Mouse (Mus musculus): ENCODE measurements around the gene Apc2. TPM values are rescaled to one million over a fixed set of nuclear protein-coding genes. Genes with fewer than 3 reads are reported as not detected.

Apc2 gene
- polyA plus RNA-seq, 1 experiment: 4.1 TPM

- peaks cover 10% of the 10 kb centered on the region for H3K4me1 ChIP-seq (ENCODE audit: control insufficient read depth, insufficient read depth, low read length)
- under 1% methylated on average over 46 of the region's 46 CpGs for WGBS
- H3K4me3 ChIP-seq (replicated peaks; ENCODE audit: extremely low read depth, low read depth, low read length): peak overlapping the region; percentile 66
- DNase-seq: peak; percentile 83
- no peak for TF ChIP-seq CTCF (IDR thresholded peaks at IDR 0.05; ENCODE audit: insufficient read depth, low read length)
- 0 out of 2 replicates have a peak, but pooled peaks have one; percentile 25 for TF ChIP-seq POLR2A (IDR thresholded peaks at IDR 0.05; ENCODE audit: borderline replicate concordance, extremely low read depth, low read depth, low read length)
These were observed 27.7 kb downstream of the Apc2 start for GRCm38 (mm10) chr10:80323261-80324119.

GRCm38 (mm10) chr10:80324120-80325037 lies 28.6 kb downstream of the Apc2 start:
- TF ChIP-seq CTCF (IDR thresholded peaks at IDR 0.05; ENCODE audit: insufficient read depth, low read length) (no peak), POLR2A (IDR thresholded peaks at IDR 0.05; ENCODE audit: borderline replicate concordance, extremely low read depth, low read depth, low read length) (no peak)
- 78% methylated on average over 17 of the region's 17 CpGs for WGBS
- Histone ChIP-seq H3K4me1 (ENCODE audit: control insufficient read depth, insufficient read depth, low read length) (peaks cover 9% of the 10 kb centered on the region), H3K4me3 (replicated peaks; ENCODE audit: extremely low read depth, low read depth, low read length) (no peak overlapping the region)
- no peak for DNase-seq

GRCm38 (mm10) chr10:80325045-80325444 lies 29.3 kb downstream of the Apc2 start:
- TF ChIP-seq CTCF (IDR thresholded peaks at IDR 0.05; ENCODE audit: insufficient read depth, low read length) (no peak), POLR2A (IDR thresholded peaks at IDR 0.05; ENCODE audit: borderline replicate concordance, extremely low read depth, low read depth, low read length) (no peak)
- Histone ChIP-seq H3K4me3 (replicated peaks; ENCODE audit: extremely low read depth, low read depth, low read length) (no peak overlapping the region), H3K4me1 (ENCODE audit: control insufficient read depth, insufficient read depth, low read length) (peaks cover 5% of the 10 kb centered on the region)
- 85% methylated on average over 21 of the region's 21 CpGs for WGBS
- no peak for DNase-seq

GRCm38 (mm10) chr10:80329273-80330081 lies 33.7 kb downstream of the Apc2 start, which contains the start of the genes Pcsk4 and Reep6:
TSS of gene Pcsk4 (minus strand) at chr10:80329498.
TSS of gene Reep6 (plus strand) at chr10:80329953.
- DNase-seq: peak; percentile 92
- TF ChIP-seq POLR2A (IDR thresholded peaks at IDR 0.05; ENCODE audit: borderline replicate concordance, extremely low read depth, low read depth, low read length): no peak
- TF ChIP-seq CTCF (IDR thresholded peaks at IDR 0.05; ENCODE audit: insufficient read depth, low read length): no peak
- Histone ChIP-seq H3K4me3 (replicated peaks; ENCODE audit: extremely low read depth, low read depth, low read length) (peak within 1 kb of the TSS; percentile 58), H3K4me1 (ENCODE audit: control insufficient read depth, insufficient read depth, low read length) (peaks cover 4% of the 10 kb centered on the region)
- 5% methylated on average over 36 of the region's 36 CpGs for WGBS

- TF ChIP-seq POLR2A (IDR thresholded peaks at IDR 0.05; ENCODE audit: borderline replicate concordance, extremely low read depth, low read depth, low read length) (no peak), CTCF (IDR thresholded peaks at IDR 0.05; ENCODE audit: insufficient read depth, low read length) (no peak)
- peaks cover 4% of the 10 kb centered on the region for H3K4me1 ChIP-seq (ENCODE audit: control insufficient read depth, insufficient read depth, low read length)
- H3K4me3 ChIP-seq (replicated peaks; ENCODE audit: extremely low read depth, low read depth, low read length): peak overlapping the region; percentile 58
- 3% methylated on average over 40 of the region's 41 CpGs for WGBS
- DNase-seq: no peak
These were observed 34.3 kb downstream of the Apc2 start for GRCm38 (mm10) chr10:80330084-80330483.

GRCm38 (mm10) chr10:80330888-80331287 lies 35.1 kb downstream of the Apc2 start:
- 53% methylated on average over 2 of the region's 2 CpGs for WGBS
- TF ChIP-seq POLR2A (IDR thresholded peaks at IDR 0.05; ENCODE audit: borderline replicate concordance, extremely low read depth, low read depth, low read length) (no peak), CTCF (IDR thresholded peaks at IDR 0.05; ENCODE audit: insufficient read depth, low read length) (no peak)
- Histone ChIP-seq H3K4me1 (ENCODE audit: control insufficient read depth, insufficient read depth, low read length) (peaks cover 4% of the 10 kb centered on the region), H3K4me3 (replicated peaks; ENCODE audit: extremely low read depth, low read depth, low read length) (no peak overlapping the region)
- DNase-seq: no peak

- H3K4me1 ChIP-seq (ENCODE audit: control insufficient read depth, insufficient read depth, low read length): peaks cover 4% of the 10 kb centered on the region
- TF ChIP-seq CTCF (IDR thresholded peaks at IDR 0.05; ENCODE audit: insufficient read depth, low read length): no peak
- TF ChIP-seq POLR2A (IDR thresholded peaks at IDR 0.05; ENCODE audit: borderline replicate concordance, extremely low read depth, low read depth, low read length): no peak
- no peak for DNase-seq
- WGBS: 52% methylated on average over 10 of the region's 10 CpGs
- H3K4me3 ChIP-seq (replicated peaks; ENCODE audit: extremely low read depth, low read depth, low read length): no peak overlapping the region
These were observed 36.1 kb downstream of the Apc2 start for GRCm38 (mm10) chr10:80331636-80332524.

- WGBS: 76% methylated on average over 5 of the region's 5 CpGs
- no peak for TF ChIP-seq CTCF (IDR thresholded peaks at IDR 0.05; ENCODE audit: insufficient read depth, low read length)
- TF ChIP-seq POLR2A (IDR thresholded peaks at IDR 0.05; ENCODE audit: borderline replicate concordance, extremely low read depth, low read depth, low read length): no peak
- no peak for DNase-seq
- peaks cover 4% of the 10 kb centered on the region for H3K4me1 ChIP-seq (ENCODE audit: control insufficient read depth, insufficient read depth, low read length)
- no peak overlapping the region for H3K4me3 ChIP-seq (replicated peaks; ENCODE audit: extremely low read depth, low read depth, low read length)
These were observed 36.8 kb downstream of the Apc2 start for GRCm38 (mm10) chr10:80332525-80332989.
